29 mouse cellular contexts compared by ENCODE assay signal in genomic region chr4:132863012-132863411, GRCm38 (mm10). TPM values are rescaled to one million over a fixed set of nuclear protein-coding genes. Genes with fewer than 3 reads are reported as not detected.
A peak's percentile ranks its signal among the peaks of the same experiment; 100 is the strongest.
DNase-seq lines count a peak whose midpoint lies in the region; ATAC-seq and TF ChIP-seq lines count a peak whose summit lies in the region.
"Had no signal": no experiment of that assay in that cellular context is flagged by ENCODE, and none has a peak within 500 bp of the region (broad histone marks: within the 10 kb centered on the region; RNA-seq: fewer than 3 reads in every experiment).

No protein-coding gene starts in this region.

- WGBS in lung, embryonic 16.5 days: 63% methylated on average over 13 of the region's 13 CpGs
- WGBS in hindbrain, embryonic 14.5 days: 97% methylated on average over 13 of the region's 13 CpGs
- WGBS in thymus, adult 2 months: 96% methylated on average over 13 of the region's 13 CpGs

- H3K9ac ChIP-seq in lung, embryonic 16.5 days (ENCODE audit: low read length): no peak overlapping the region
- no peak overlapping the region for H3K9ac ChIP-seq in hindbrain, embryonic 14.5 days
- H3K9ac ChIP-seq: embryonic facial prominence, embryonic 13.5 days; heart, embryonic 13.5 days; kidney, embryonic 15.5 days; midbrain, embryonic 15.5 days; neural tube, embryonic 15.5 days had no signal

- no peaks in the 10 kb centered on the region for H3K27me3 ChIP-seq in lung, embryonic 16.5 days (ENCODE audit: control insufficient read depth, insufficient read depth, low read depth, low read length)
- no peaks in the 10 kb centered on the region for H3K27me3 ChIP-seq in hindbrain, embryonic 14.5 days (ENCODE audit: control insufficient read depth, insufficient read depth, low read length)
- no peaks in the 10 kb centered on the region for H3K27me3 ChIP-seq in thymus, adult 2 months (ENCODE audit: control insufficient read depth, insufficient read depth, low read length)
- H3K27me3 ChIP-seq: CH12.LX; embryonic facial prominence, embryonic 13.5 days; heart, embryonic 13.5 days; kidney, embryonic 15.5 days; midbrain, embryonic 15.5 days; neural tube, embryonic 15.5 days had no signal

- 0 out of 2 replicates have a peak overlapping the region, but pooled peaks have one; percentile 5 for H3K4me2 ChIP-seq in lung, embryonic 16.5 days (ENCODE audit: low read depth, low read length)
- H3K4me2 ChIP-seq in hindbrain, embryonic 14.5 days (replicated peaks): no peak overlapping the region
- H3K4me2 ChIP-seq: embryonic facial prominence, embryonic 13.5 days; heart, embryonic 13.5 days; kidney, embryonic 15.5 days; midbrain, embryonic 15.5 days; neural tube, embryonic 15.5 days had no signal

- no peak for TF ChIP-seq CTCF in layer of hippocampus, adult 2 months (conservative IDR thresholded peaks at IDR 0.05)
- TF ChIP-seq CTCF in thymus, adult 2 months (IDR thresholded peaks at IDR 0.05; ENCODE audit: borderline replicate concordance, control insufficient read depth, extremely low read depth, insufficient read depth, low read length, poor library complexity): no peak

- peaks cover 33% of the 10 kb centered on the region for H3K36me3 ChIP-seq in lung, embryonic 16.5 days (ENCODE audit: control insufficient read depth, insufficient read depth, low read length)
- H3K36me3 ChIP-seq in hindbrain, embryonic 14.5 days (replicated peaks; ENCODE audit: control insufficient read depth, insufficient read depth): peaks cover 91% of the 10 kb centered on the region
- H3K36me3 ChIP-seq in thymus, adult 2 months (ENCODE audit: control insufficient read depth, insufficient read depth, low read length): peaks cover 51% of the 10 kb centered on the region

- no peaks in the 10 kb centered on the region for H3K9me3 ChIP-seq in lung, embryonic 16.5 days (ENCODE audit: control insufficient read depth, low read length)
- H3K9me3 ChIP-seq in hindbrain, embryonic 14.5 days (ENCODE audit: control insufficient read depth, low read length): no peaks in the 10 kb centered on the region
- H3K9me3 ChIP-seq: embryonic facial prominence, embryonic 13.5 days; forebrain, embryonic 10.5 days; G1E; heart, embryonic 13.5 days; hindbrain, embryonic 10.5 days; kidney, embryonic 15.5 days; midbrain, embryonic 10.5 days; midbrain, embryonic 15.5 days; neural tube, embryonic 15.5 days had no signal

- H3K4me1 ChIP-seq in lung, embryonic 16.5 days (replicated peaks; ENCODE audit: control insufficient read depth, insufficient read depth, low read length): no peaks in the 10 kb centered on the region
- no peaks in the 10 kb centered on the region for H3K4me1 ChIP-seq in hindbrain, embryonic 14.5 days (replicated peaks; ENCODE audit: control insufficient read depth, insufficient read depth, low read length)
- no peaks in the 10 kb centered on the region for H3K4me1 ChIP-seq in thymus, adult 2 months (replicated peaks; ENCODE audit: control insufficient read depth, insufficient read depth, low read length)
- H3K4me1 ChIP-seq: embryonic facial prominence, embryonic 13.5 days; forebrain, embryonic 10.5 days; heart, embryonic 13.5 days; hindbrain, embryonic 10.5 days; kidney, embryonic 15.5 days; midbrain, embryonic 10.5 days; midbrain, embryonic 15.5 days; neural tube, embryonic 15.5 days had no signal

- peak overlapping the region; percentile 9; the same call in 1 of the 2 replicates for H3K27ac ChIP-seq in layer of hippocampus, adult 2 months
- peak overlapping the region; percentile 32; the same call in 1 of the 2 replicates for H3K27ac ChIP-seq in lung, embryonic 16.5 days (ENCODE audit: low read length)
- no peak overlapping the region for H3K27ac ChIP-seq in hindbrain, embryonic 14.5 days
- H3K27ac ChIP-seq in thymus, adult 2 months (ENCODE audit: control insufficient read depth, insufficient read depth, low read length): no peak overlapping the region
- H3K27ac ChIP-seq: embryonic facial prominence, embryonic 13.5 days; forebrain, embryonic 10.5 days; heart, embryonic 13.5 days; hindbrain, embryonic 10.5 days; hindbrain, postnatal 0 days; kidney, embryonic 15.5 days; midbrain, embryonic 10.5 days; midbrain, embryonic 15.5 days; neural tube, embryonic 15.5 days had no signal

- H3K4me3 ChIP-seq in layer of hippocampus, adult 2 months: no peak overlapping the region
- no peak overlapping the region for H3K4me3 ChIP-seq in lung, embryonic 16.5 days (ENCODE audit: low read length)
- no peak overlapping the region for H3K4me3 ChIP-seq in hindbrain, embryonic 14.5 days (replicated peaks; ENCODE audit: low read length)
- no peak overlapping the region for H3K4me3 ChIP-seq in thymus, adult 2 months (ENCODE audit: control insufficient read depth, insufficient read depth, low read length)
- H3K4me3 ChIP-seq: embryonic facial prominence, embryonic 13.5 days; forebrain, embryonic 10.5 days; heart, embryonic 13.5 days; hindbrain, embryonic 10.5 days; kidney, embryonic 15.5 days; midbrain, embryonic 10.5 days; midbrain, embryonic 15.5 days; neural tube, embryonic 15.5 days had no signal

- ATAC-seq in lung, embryonic 16.5 days (ENCODE audit: low read depth): peak; percentile 51
- no peak for ATAC-seq in hindbrain, embryonic 14.5 days (ENCODE audit: low FRiP score)
- ATAC-seq: forebrain, embryonic 16.5 days; hindbrain, postnatal 0 days; midbrain, embryonic 15.5 days had no signal

- DNase-seq in layer of hippocampus, adult 2 months (ENCODE audit: low spot score in 2 of 2): no peak
- DNase-seq in layer of hippocampus, postnatal 36 days: no peak
- DNase-seq in ZHBTc4 (ENCODE audit: low read depth, low spot score): peak; percentile 14
- peak; percentile 32 to 56 for DNase-seq in lung, postnatal 4 days
- no peak for DNase-seq in layer of hippocampus, postnatal 14 days (ENCODE audit: low spot score in 2 of 2)
- DNase-seq in hindbrain, embryonic 14.5 days (ENCODE audit: low spot score): no peak
- DNase-seq in thymus, adult 2 months: no peak
- DNase-seq: adrenal gland, postnatal 25 days; cerebellum, adult 11-12 months; cerebellum, postnatal 10 days; heart, postnatal 10 days; kidney, adult 18-20 months; kidney, postnatal 25 days; liver; right cerebral cortex, postnatal 25 days; thymus, postnatal 4 days had no signal

- no peak for TF ChIP-seq POLR2A in thymus, adult 2 months (IDR thresholded peaks at IDR 0.05; ENCODE audit: control insufficient read depth, extremely low read depth, insufficient read depth, low read length, poor library complexity)

RNA-seq across cellular contexts. Expression of gene Ppp1r8, which starts 20.0 kb away (rescaled TPM):
- total RNA-seq in layer of hippocampus, adult 2 months (2021): 10 to 100 TPM; 40.7 to 43.5 TPM
- 10 to 100 TPM; 40.3 to 41.9 TPM for total RNA-seq in layer of hippocampus, postnatal 36 days (2021)
- 58.4 and 59.1 TPM in 2 replicates for polyA plus RNA-seq in lung, embryonic 16.5 days (2015; fragmentation: Nextera tagmentation; extraction: Ambion mirVana)
- total RNA-seq in layer of hippocampus, postnatal 14 days (2021): 10 to 100 TPM; 44.1 to 44.9 TPM
- 49.3 and 62.7 TPM in 2 replicates for polyA plus RNA-seq in hindbrain, embryonic 14.5 days (2014; fragmentation: Nextera tagmentation; extraction: Ambion mirVana)
- 65.9 and 74.4 TPM in 2 replicates for polyA plus RNA-seq in thymus, adult 2 months (2012; rRNA removed)

RNA-seq across cellular contexts. Expression of gene Stx12, which starts 21.3 kb away (rescaled TPM):
- 100 to 1,000 TPM; 105 to 108 TPM for total RNA-seq in layer of hippocampus, adult 2 months (2021)
- 100 to 1,000 TPM; 102 to 108 TPM for total RNA-seq in layer of hippocampus, postnatal 36 days (2021)
- 64.1 and 68.4 TPM in 2 replicates for polyA plus RNA-seq in lung, embryonic 16.5 days (2015; fragmentation: Nextera tagmentation; extraction: Ambion mirVana)
- total RNA-seq in layer of hippocampus, postnatal 14 days (2021): 100 to 1,000 TPM; 104 to 105 TPM
- polyA plus RNA-seq in hindbrain, embryonic 14.5 days (2014; fragmentation: Nextera tagmentation; extraction: Ambion mirVana): 165 and 181 TPM in 2 replicates
- 14.0 and 16.1 TPM in 2 replicates for polyA plus RNA-seq in thymus, adult 2 months (2012; rRNA removed)

RNA-seq across cellular contexts. Expression of gene Fam76a, which starts 59.3 kb away (rescaled TPM):
- 10 to 100 TPM; 51.2 to 54.5 TPM for total RNA-seq in layer of hippocampus, adult 2 months (2021)
- 10 to 100 TPM; 52.4 to 53.3 TPM for total RNA-seq in layer of hippocampus, postnatal 36 days (2021)
- polyA plus RNA-seq in lung, embryonic 16.5 days (2015; fragmentation: Nextera tagmentation; extraction: Ambion mirVana): 42.9 and 44.5 TPM in 2 replicates
- 10 to 100 TPM; 32.4 to 34.6 TPM for total RNA-seq in layer of hippocampus, postnatal 14 days (2021)
- 37.7 and 39.5 TPM in 2 replicates for polyA plus RNA-seq in hindbrain, embryonic 14.5 days (2014; fragmentation: Nextera tagmentation; extraction: Ambion mirVana)
- 15.0 and 15.1 TPM in 2 replicates for polyA plus RNA-seq in thymus, adult 2 months (2012; rRNA removed)

Comparison
In these comparisons a context has a peak if more than half of its experiments do, and no peak if none do; other contexts are left out.
1. DNase-seq: peak in ZHBTc4 (single experiment) and lung, postnatal 4 days (2 of 2); none in layer of hippocampus, adult 2 months (0 of 2), layer of hippocampus, postnatal 36 days (0 of 2), layer of hippocampus, postnatal 14 days (0 of 2), hindbrain, embryonic 14.5 days (single experiment) and thymus, adult 2 months (single experiment).
2. H3K27ac ChIP-seq: peak in layer of hippocampus, adult 2 months (single experiment) and lung, embryonic 16.5 days (single experiment); none in hindbrain, embryonic 14.5 days (single experiment) and thymus, adult 2 months (single experiment).